Mouse (Mus musculus): ENCODE data around the gene Wdr4. TPM values are rescaled to one million over a fixed set of nuclear protein-coding genes. Genes with fewer than 3 reads are reported as not detected.

Wdr4 gene
- polyA plus RNA-seq, 1 experiment from 2014 or later = 15.6 TPM

GRCm38 (mm10) chr17:31460416-31460815, 59.4 kb downstream of the Wdr4 start:
- H3K4me3 ChIP-seq (ENCODE audit: low read depth, low read length) = no peak overlapping the region
- ATAC-seq (ENCODE audit: low FRiP score, low TSS enrichment) (0 out of 2 replicates have a peak, but pooled peaks have one; percentile 13), DNase-seq (ENCODE audit: low spot score) (no peak)
- 69% methylated on average over 4 of the region's 4 CpGs for WGBS
- H3K9me3 ChIP-seq (ENCODE audit: control insufficient read depth, low read length) = no peaks in the 10 kb centered on the region
- H3K27ac ChIP-seq (replicated peaks) = no peak overlapping the region
- H3K9ac ChIP-seq (ENCODE audit: low read length) = no peak overlapping the region
- H3K36me3 ChIP-seq (ENCODE audit: control insufficient read depth, insufficient read depth, low read length) = no peaks in the 10 kb centered on the region
- 0 out of 2 replicates have a peak, but pooled peaks cover 2% of the 10 kb centered on the region for H3K4me1 ChIP-seq (replicated peaks; ENCODE audit: control insufficient read depth, insufficient read depth)
- no peaks in the 10 kb centered on the region for H3K27me3 ChIP-seq (ENCODE audit: control insufficient read depth, insufficient read depth, low read length)
- no peak overlapping the region for H3K4me2 ChIP-seq (replicated peaks; ENCODE audit: low read depth)
- TF ChIP-seq CTCF (IDR thresholded peaks at IDR 0.05; ENCODE audit: low read depth) (no peak), EP300 (optimal IDR thresholded peaks at IDR 0.05) (no peak)

- no peak overlapping the region for H3K4me2 ChIP-seq (replicated peaks; ENCODE audit: low read depth)
- H3K27me3 ChIP-seq (ENCODE audit: control insufficient read depth, insufficient read depth, low read length) = no peaks in the 10 kb centered on the region
- H3K9me3 ChIP-seq (ENCODE audit: control insufficient read depth, low read length) = no peaks in the 10 kb centered on the region
- DNase-seq (ENCODE audit: low spot score) (no peak), ATAC-seq (ENCODE audit: low FRiP score, low TSS enrichment) (peak; percentile 50; the same call in 1 of the 2 replicates)
- H3K4me3 ChIP-seq (ENCODE audit: low read depth, low read length) = no peak overlapping the region
- peak overlapping the region; percentile 65 for H3K27ac ChIP-seq (replicated peaks)
- TF ChIP-seq CTCF (IDR thresholded peaks at IDR 0.05; ENCODE audit: low read depth) = no peak
- no peak for TF ChIP-seq EP300 (optimal IDR thresholded peaks at IDR 0.05)
- H3K36me3 ChIP-seq (ENCODE audit: control insufficient read depth, insufficient read depth, low read length) = no peaks in the 10 kb centered on the region
- H3K9ac ChIP-seq (ENCODE audit: low read length) = 0 out of 2 replicates have a peak overlapping the region, but pooled peaks have one; percentile 8
- 0 out of 2 replicates have a peak, but pooled peaks cover 2% of the 10 kb centered on the region for H3K4me1 ChIP-seq (replicated peaks; ENCODE audit: control insufficient read depth, insufficient read depth)
- WGBS = 52% methylated on average over 18 of the region's 18 CpGs
Observed at GRCm38 (mm10) chr17:31456723-31457567, 62.8 kb downstream of the Wdr4 start.

- ATAC-seq (ENCODE audit: low FRiP score, low TSS enrichment) (no peak), DNase-seq (ENCODE audit: low spot score) (no peak)
- TF ChIP-seq EP300 (optimal IDR thresholded peaks at IDR 0.05) (no peak), CTCF (IDR thresholded peaks at IDR 0.05; ENCODE audit: low read depth) (no peak)
- Histone ChIP-seq H3K9me3 (ENCODE audit: control insufficient read depth, low read length) (no peaks in the 10 kb centered on the region), H3K4me3 (ENCODE audit: low read depth, low read length) (no peak overlapping the region), H3K4me2 (replicated peaks; ENCODE audit: low read depth) (no peak overlapping the region), H3K4me1 (replicated peaks; ENCODE audit: control insufficient read depth, insufficient read depth) (0 out of 2 replicates have a peak, but pooled peaks cover 2% of the 10 kb centered on the region), H3K9ac (ENCODE audit: low read length) (no peak overlapping the region), H3K27me3 (ENCODE audit: control insufficient read depth, insufficient read depth, low read length) (no peaks in the 10 kb centered on the region), H3K27ac (replicated peaks) (peak overlapping the region; percentile 80), H3K36me3 (ENCODE audit: control insufficient read depth, insufficient read depth, low read length) (no peaks in the 10 kb centered on the region)
- WGBS = 51% methylated on average over 9 of the region's 9 CpGs
Observed at GRCm38 (mm10) chr17:31454056-31454455, 65.7 kb downstream of the Wdr4 start.

GRCm38 (mm10) chr17:31453476-31453875, 66.3 kb downstream of the Wdr4 start:
- no peak for DNase-seq (ENCODE audit: low spot score)
- Histone ChIP-seq H3K9me3 (ENCODE audit: control insufficient read depth, low read length) (no peaks in the 10 kb centered on the region), H3K36me3 (ENCODE audit: control insufficient read depth, insufficient read depth, low read length) (no peaks in the 10 kb centered on the region), H3K27ac (replicated peaks) (peak overlapping the region; percentile 80), H3K4me1 (replicated peaks; ENCODE audit: control insufficient read depth, insufficient read depth) (0 out of 2 replicates have a peak, but pooled peaks cover 2% of the 10 kb centered on the region), H3K4me3 (ENCODE audit: low read depth, low read length) (no peak overlapping the region), H3K4me2 (replicated peaks; ENCODE audit: low read depth) (no peak overlapping the region), H3K27me3 (ENCODE audit: control insufficient read depth, insufficient read depth, low read length) (no peaks in the 10 kb centered on the region), H3K9ac (ENCODE audit: low read length) (no peak overlapping the region)
- TF ChIP-seq CTCF (IDR thresholded peaks at IDR 0.05; ENCODE audit: low read depth) (no peak), EP300 (optimal IDR thresholded peaks at IDR 0.05) (no peak)
- WGBS = 40% methylated on average over 3 of the region's 3 CpGs
- ATAC-seq (ENCODE audit: low FRiP score, low TSS enrichment) = peak; percentile 63

- peak overlapping the region; percentile 71; the same call in 1 of the 2 replicates for H3K27ac ChIP-seq (replicated peaks)
- H3K36me3 ChIP-seq (ENCODE audit: control insufficient read depth, insufficient read depth, low read length) = no peaks in the 10 kb centered on the region
- H3K27me3 ChIP-seq (ENCODE audit: control insufficient read depth, insufficient read depth, low read length) = no peaks in the 10 kb centered on the region
- DNase-seq (ENCODE audit: low spot score) (no peak), ATAC-seq (ENCODE audit: low FRiP score, low TSS enrichment) (no peak)
- H3K4me3 ChIP-seq (ENCODE audit: low read depth, low read length) = no peak overlapping the region
- no peak overlapping the region for H3K9ac ChIP-seq (ENCODE audit: low read length)
- H3K4me2 ChIP-seq (replicated peaks; ENCODE audit: low read depth) = no peak overlapping the region
- WGBS = 46% methylated on average over 2 of the region's 2 CpGs
- no peaks in the 10 kb centered on the region for H3K9me3 ChIP-seq (ENCODE audit: control insufficient read depth, low read length)
- 0 out of 2 replicates have a peak, but pooled peaks cover 2% of the 10 kb centered on the region for H3K4me1 ChIP-seq (replicated peaks; ENCODE audit: control insufficient read depth, insufficient read depth)
- TF ChIP-seq CTCF (IDR thresholded peaks at IDR 0.05; ENCODE audit: low read depth) (no peak), EP300 (optimal IDR thresholded peaks at IDR 0.05) (no peak)
Observed at GRCm38 (mm10) chr17:31452816-31453215, 67.0 kb downstream of the Wdr4 start.

- Histone ChIP-seq H3K4me1 (replicated peaks; ENCODE audit: control insufficient read depth, insufficient read depth) (no peaks in the 10 kb centered on the region), H3K9me3 (ENCODE audit: control insufficient read depth, low read length) (no peaks in the 10 kb centered on the region), H3K4me2 (replicated peaks; ENCODE audit: low read depth) (no peak overlapping the region), H3K27me3 (ENCODE audit: control insufficient read depth, insufficient read depth, low read length) (no peaks in the 10 kb centered on the region), H3K36me3 (ENCODE audit: control insufficient read depth, insufficient read depth, low read length) (no peaks in the 10 kb centered on the region), H3K4me3 (ENCODE audit: low read depth, low read length) (no peak overlapping the region), H3K27ac (replicated peaks) (peak overlapping the region; percentile 86), H3K9ac (ENCODE audit: low read length) (no peak overlapping the region)
- WGBS = 43% methylated on average over 8 of the region's 8 CpGs
- DNase-seq (ENCODE audit: low spot score) (no peak), ATAC-seq (ENCODE audit: low FRiP score, low TSS enrichment) (no peak)
- TF ChIP-seq EP300 (optimal IDR thresholded peaks at IDR 0.05) (no peak), CTCF (IDR thresholded peaks at IDR 0.05; ENCODE audit: low read depth) (no peak)
Observed at GRCm38 (mm10) chr17:31451179-31451708, 68.5 kb downstream of the Wdr4 start.
